Mouse (Mus musculus) forebrain, embryonic 15.5 days (tissue): ENCODE data around the gene Fnip1. TPM values are rescaled to one million over a fixed set of nuclear protein-coding genes. Genes with fewer than 3 reads are reported as not detected.
A peak's percentile ranks its signal among the peaks of the same experiment; 100 is the strongest.
"Not testable (repeated sequence)": the region's sequence is repeated elsewhere in the genome, so short reads cannot be mapped to it uniquely, and the experiment has no call there.

Source experiments
- ATAC-seq: fragments of 200-750 bp; cut with Nextera tagmentation; replicated peaks from 2 replicates; pipeline ENCODE4 v1.8.0; 2017; ENCODE audit warnings: mild to moderate bottlenecking, moderate TSS enrichment, moderate library complexity
- H3K27ac ChIP-seq: fragments of 300-500 bp; sonication (generic); replicated peaks from 2 replicates; pipeline ENCODE4 v1.5.1; 2015; ENCODE audit warnings: mild to moderate bottlenecking, inconsistent platforms
- H3K27me3 ChIP-seq: fragments of 300-500 bp; sonication (generic); 2 replicates; pipeline ENCODE4 v1.6.1; 2015; ENCODE audit warnings: inconsistent platforms
- H3K36me3 ChIP-seq: fragments of 300-500 bp; sonication (generic); 2 replicates; pipeline ENCODE4 v1.6.1; 2015; ENCODE audit warnings: mild to moderate bottlenecking, inconsistent platforms
- H3K4me1 ChIP-seq: fragments of 300-500 bp; sonication (generic); 2 replicates; pipeline ENCODE4 v1.6.1; 2015; ENCODE audit warnings: inconsistent platforms
- H3K4me2 ChIP-seq: fragments of 300-500 bp; sonication (generic); replicated peaks from 2 replicates; pipeline ENCODE4 v1.6.1; 2015; ENCODE audit warnings: mild to moderate bottlenecking, inconsistent platforms
- H3K4me3 ChIP-seq: fragments of 300-500 bp; sonication (generic); 2 replicates; pipeline ENCODE4 v1.5.1; 2015; ENCODE audit warnings: mild to moderate bottlenecking, inconsistent platforms
- H3K9ac ChIP-seq: fragments of 300-500 bp; sonication (generic); replicated peaks from 2 replicates; pipeline ENCODE4 v1.6.1; 2015; ENCODE audit warnings: mild to moderate bottlenecking, inconsistent platforms
- H3K9me3 ChIP-seq: fragments of 300-500 bp; sonication (generic); 2 replicates; pipeline ENCODE4 v1.6.1; 2016; ENCODE audit warnings: inconsistent platforms
- WGBS: fragments of 180-500 bp; shearing (Covaris S2); methylation state at CpG from one replicate; pipeline ENCODE4 v1.1.7; 2015; ENCODE audit warnings: mixed read lengths; 5-methylcytosine and 5-hydroxymethylcytosine counted together
- polyA plus RNA-seq: library from polyadenylated mRNA; unstranded; fragments of >200 nt; fragmentation: Nextera tagmentation; extraction: Ambion mirVana; gene quantifications from 2 replicates; pipeline ENCODE4 v1.2.1, GENCODE M21; 2015

The Fnip1 gene
- polyA plus RNA-seq, 1 experiment from 2014 or later, result 12.5 TPM

GRCm38 (mm10) chr11:54427695-54428352, 10.2 kb upstream of the Fnip1 start:
- 83% methylated on average over 12 of the region's 12 CpGs for WGBS

GRCm38 (mm10) chr11:54429224-54429623, 8.8 kb upstream of the Fnip1 start:
- H3K9ac ChIP-seq, result no peak overlapping the region
- ATAC-seq, result no peak
- H3K27ac ChIP-seq, result no peak overlapping the region
- no peak overlapping the region for H3K4me2 ChIP-seq
- no peaks in the 10 kb centered on the region for H3K36me3 ChIP-seq
- no peaks in the 10 kb centered on the region for H3K4me1 ChIP-seq
- WGBS, result 90% methylated on average over 2 of the region's 2 CpGs
- no peak overlapping the region for H3K4me3 ChIP-seq
- H3K27me3 ChIP-seq, result no peaks in the 10 kb centered on the region
- H3K9me3 ChIP-seq, result no peaks in the 10 kb centered on the region

More at GRCm38 (mm10) chr11:54427695-54428352, 10.2 kb upstream of the Fnip1 start:
- no peaks in the 10 kb centered on the region for H3K9me3 ChIP-seq
- no peaks in the 10 kb centered on the region for H3K4me1 ChIP-seq
- H3K27ac ChIP-seq, result no peak overlapping the region
- no peak overlapping the region for H3K4me3 ChIP-seq
- H3K36me3 ChIP-seq, result no peaks in the 10 kb centered on the region
- H3K9ac ChIP-seq, result no peak overlapping the region
- no peak overlapping the region for H3K4me2 ChIP-seq
- no peak for ATAC-seq
- H3K27me3 ChIP-seq, result no peaks in the 10 kb centered on the region

GRCm38 (mm10) chr11:54435797-54436196, 2.2 kb upstream of the Fnip1 start:
- no peak for ATAC-seq
- Histone ChIP-seq H3K4me2 (no peak overlapping the region), H3K36me3 (no peaks in the 10 kb centered on the region), H3K4me1 (peaks cover 23% of the 10 kb centered on the region), H3K27me3 (no peaks in the 10 kb centered on the region), H3K27ac (no peak overlapping the region), H3K9ac (no peak overlapping the region), H3K9me3 (no peaks in the 10 kb centered on the region), H3K4me3 (no peak overlapping the region)
- 100% methylated on average over 1 of the region's 1 CpGs for WGBS

GRCm38 (mm10) chr11:54437310-54437822, 633 bp upstream of the Fnip1 start:
- H3K27ac ChIP-seq, result peak overlapping the region; percentile 79
- no peaks in the 10 kb centered on the region for H3K9me3 ChIP-seq
- WGBS, result 63% methylated on average over 8 of the region's 8 CpGs
- no peak for ATAC-seq
- peak overlapping the region; percentile 62 for H3K4me3 ChIP-seq
- H3K36me3 ChIP-seq, result no peaks in the 10 kb centered on the region
- no peaks in the 10 kb centered on the region for H3K27me3 ChIP-seq
- H3K9ac ChIP-seq, result peak overlapping the region; percentile 68
- peaks cover 23% of the 10 kb centered on the region for H3K4me1 ChIP-seq
- peak overlapping the region; percentile 39 for H3K4me2 ChIP-seq

- under 1% methylated on average over 47 of the region's 47 CpGs for WGBS
- H3K9me3 ChIP-seq, result no peaks in the 10 kb centered on the region
- ATAC-seq, result peak; percentile 82
These were observed 375 bp downstream of the Fnip1 start for GRCm38 (mm10) chr11:54438366-54438781.

GRCm38 (mm10) chr11:54438991-54439690, 1.1 kb downstream of the Fnip1 start:
- H3K4me2 ChIP-seq, result peak overlapping the region; percentile 59
- no peak for ATAC-seq
- H3K27ac ChIP-seq, result no peak overlapping the region
- peaks cover 23% of the 10 kb centered on the region for H3K4me1 ChIP-seq
- peak overlapping the region; percentile 62 for H3K4me3 ChIP-seq
- no peaks in the 10 kb centered on the region for H3K9me3 ChIP-seq
- H3K27me3 ChIP-seq, result no peaks in the 10 kb centered on the region
- peak overlapping the region; percentile 83 for H3K9ac ChIP-seq
- no peaks in the 10 kb centered on the region for H3K36me3 ChIP-seq
- WGBS, result 50% methylated on average over 11 of the region's 11 CpGs

More at GRCm38 (mm10) chr11:54438366-54438781, 375 bp downstream of the Fnip1 start:
- no peaks in the 10 kb centered on the region for H3K36me3 ChIP-seq
- H3K27ac ChIP-seq, result peak overlapping the region; percentile 76
- H3K4me2 ChIP-seq, result peak overlapping the region; percentile 59
- no peaks in the 10 kb centered on the region for H3K27me3 ChIP-seq
- peak overlapping the region; percentile 83 for H3K9ac ChIP-seq
- peak overlapping the region; percentile 62 for H3K4me3 ChIP-seq
- peaks cover 23% of the 10 kb centered on the region for H3K4me1 ChIP-seq

- Histone ChIP-seq H3K9ac (0 out of 2 replicates have a peak overlapping the region, but pooled peaks have one; percentile 11), H3K27me3 (no peaks in the 10 kb centered on the region), H3K4me2 (peak overlapping the region; percentile 59), H3K4me3 (peak overlapping the region; percentile 62; the same call in 1 of the 2 replicates), H3K27ac (no peak overlapping the region), H3K4me1 (peaks cover 23% of the 10 kb centered on the region), H3K9me3 (no peaks in the 10 kb centered on the region), H3K36me3 (no peaks in the 10 kb centered on the region)
- no peak for ATAC-seq
- 63% methylated on average over 3 of the region's 3 CpGs for WGBS
These were observed 1.7 kb downstream of the Fnip1 start for GRCm38 (mm10) chr11:54439691-54440029.

- H3K9ac ChIP-seq, ATAC-seq, H3K4me3 ChIP-seq, H3K4me1 ChIP-seq, H3K27ac ChIP-seq, H3K9me3 ChIP-seq, H3K36me3 ChIP-seq, H3K4me2 ChIP-seq, H3K27me3 ChIP-seq: not testable (repeated sequence)
- WGBS, result 80% methylated on average over 3 of the region's 3 CpGs
These were observed 12.8 kb downstream of the Fnip1 start for GRCm38 (mm10) chr11:54450757-54451156.

GRCm38 (mm10) chr11:54454516-54454915, 16.5 kb downstream of the Fnip1 start:
- Histone ChIP-seq H3K9ac (no peak overlapping the region), H3K27me3 (no peaks in the 10 kb centered on the region), H3K4me3 (no peak overlapping the region), H3K36me3 (no peaks in the 10 kb centered on the region), H3K9me3 (no peaks in the 10 kb centered on the region), H3K4me1 (no peaks in the 10 kb centered on the region), H3K4me2 (no peak overlapping the region), H3K27ac (no peak overlapping the region)
- WGBS, result 89% methylated on average over 1 of the region's 1 CpGs
- ATAC-seq, result no peak

- no peaks in the 10 kb centered on the region for H3K27me3 ChIP-seq
- 71% methylated on average over 2 of the region's 2 CpGs for WGBS
These were observed 18.9 kb downstream of the Fnip1 start for GRCm38 (mm10) chr11:54456875-54457274.

GRCm38 (mm10) chr11:54458168-54458567, 20.2 kb downstream of the Fnip1 start:
- Histone ChIP-seq H3K4me1 (no peaks in the 10 kb centered on the region), H3K4me3 (no peak overlapping the region), H3K9me3 (no peaks in the 10 kb centered on the region), H3K27ac (no peak overlapping the region), H3K36me3 (no peaks in the 10 kb centered on the region), H3K27me3 (no peaks in the 10 kb centered on the region), H3K4me2 (no peak overlapping the region), H3K9ac (no peak overlapping the region)
- WGBS, result 96% methylated on average over 1 of the region's 1 CpGs
- no peak for ATAC-seq

More at GRCm38 (mm10) chr11:54456875-54457274, 18.9 kb downstream of the Fnip1 start:
- Histone ChIP-seq H3K4me2 (no peak overlapping the region), H3K4me1 (no peaks in the 10 kb centered on the region), H3K9ac (no peak overlapping the region), H3K4me3 (no peak overlapping the region), H3K27ac (no peak overlapping the region), H3K9me3 (no peaks in the 10 kb centered on the region), H3K36me3 (no peaks in the 10 kb centered on the region)
- no peak for ATAC-seq

GRCm38 (mm10) chr11:54464557-54465244, 26.7 kb downstream of the Fnip1 start:
- Histone ChIP-seq H3K4me1 (no peaks in the 10 kb centered on the region), H3K4me3 (no peak overlapping the region), H3K27ac (no peak overlapping the region), H3K9me3 (no peaks in the 10 kb centered on the region), H3K27me3 (no peaks in the 10 kb centered on the region), H3K36me3 (0 out of 2 replicates have a peak, but pooled peaks cover 3% of the 10 kb centered on the region), H3K9ac (no peak overlapping the region), H3K4me2 (no peak overlapping the region)
- 78% methylated on average over 3 of the region's 3 CpGs for WGBS
- no peak for ATAC-seq
